ENCODE assay signal across 11 mouse cellular contexts in genomic region chr4:122892157-122892556, GRCm38 (mm10). TPM values are rescaled to one million over a fixed set of nuclear protein-coding genes. Genes with fewer than 3 reads are reported as not detected.
DNase-seq lines count a peak whose midpoint lies in the region; ATAC-seq lines count a peak whose summit lies in the region.
"Had no signal": no experiment of that assay in that cellular context is flagged by ENCODE, and none has a peak within 500 bp of the region (broad histone marks: within the 10 kb centered on the region; RNA-seq: fewer than 3 reads in every experiment).

No protein-coding gene starts in this region.

- 67% methylated on average over 5 of the region's 5 CpGs for WGBS in kidney, embryonic 15.5 days
- 22% methylated on average over 5 of the region's 5 CpGs for WGBS in liver, embryonic 16.5 days (ENCODE audit: insufficient replicate concordance)

- no peaks in the 10 kb centered on the region for H3K27me3 ChIP-seq in kidney, embryonic 15.5 days
- H3K27me3 ChIP-seq in liver, embryonic 16.5 days (ENCODE audit: control insufficient read depth, insufficient read depth, low read depth, low read length), result no peaks in the 10 kb centered on the region
- H3K27me3 ChIP-seq: embryonic facial prominence, embryonic 12.5 days; Patski had no signal

- DNase-seq in cerebellum, adult 9-11 months, result peak; percentile 43
- no peak for DNase-seq in cerebellum, postnatal 14 days
- no peak for DNase-seq in kidney, adult 8-10 months
- DNase-seq in right cerebral cortex, postnatal 14 days, result no peak
- no peak for DNase-seq in gastrocnemius, postnatal 25 days
- DNase-seq: kidney, adult 9 months had no signal

- H3K36me3 ChIP-seq in kidney, embryonic 15.5 days, result no peaks in the 10 kb centered on the region
- H3K36me3 ChIP-seq in liver, embryonic 16.5 days (ENCODE audit: control insufficient read depth, insufficient read depth), result no peaks in the 10 kb centered on the region
- H3K36me3 ChIP-seq: embryonic facial prominence, embryonic 12.5 days had no signal

- H3K4me1 ChIP-seq in kidney, embryonic 15.5 days, result peaks cover 9% of the 10 kb centered on the region
- peaks cover 9% of the 10 kb centered on the region for H3K4me1 ChIP-seq in liver, embryonic 16.5 days (ENCODE audit: control insufficient read depth, low read depth, low read length)
- H3K4me1 ChIP-seq: embryonic facial prominence, embryonic 12.5 days had no signal

- no peak overlapping the region for H3K9ac ChIP-seq in kidney, embryonic 15.5 days
- H3K9ac ChIP-seq in liver, embryonic 16.5 days (ENCODE audit: low read depth, low read length), result no peak overlapping the region
- H3K9ac ChIP-seq: embryonic facial prominence, embryonic 12.5 days had no signal

- no peaks in the 10 kb centered on the region for H3K9me3 ChIP-seq in kidney, embryonic 15.5 days (replicated peaks)
- no peaks in the 10 kb centered on the region for H3K9me3 ChIP-seq in liver, embryonic 16.5 days (replicated peaks; ENCODE audit: control insufficient read depth, low read length)

- no peak overlapping the region for H3K4me2 ChIP-seq in kidney, embryonic 15.5 days
- H3K4me2 ChIP-seq in liver, embryonic 16.5 days (ENCODE audit: low read depth, low read length), result peak overlapping the region; percentile 6; the same call in 1 of the 2 replicates
- H3K4me2 ChIP-seq: embryonic facial prominence, embryonic 12.5 days had no signal

- no peak overlapping the region for H3K4me3 ChIP-seq in kidney, embryonic 15.5 days (replicated peaks)
- H3K4me3 ChIP-seq in liver, embryonic 16.5 days (ENCODE audit: low read depth, low read length), result no peak overlapping the region
- H3K4me3 ChIP-seq: embryonic facial prominence, embryonic 12.5 days had no signal

- H3K27ac ChIP-seq in kidney, embryonic 15.5 days, result 0 out of 2 replicates have a peak overlapping the region, but pooled peaks have one; percentile 34
- peak overlapping the region; percentile 21 for H3K27ac ChIP-seq in liver, embryonic 16.5 days (ENCODE audit: low read length)
- H3K27ac ChIP-seq: embryonic facial prominence, embryonic 12.5 days had no signal

- ATAC-seq in kidney, embryonic 15.5 days (replicated peaks; ENCODE audit: low FRiP score), result no peak
- peak; percentile 45 for ATAC-seq in CD4-positive, CD25-positive, alpha-beta regulatory T cell, adult 4 months
- peak; percentile 30; the same call in 1 of the 2 replicates for ATAC-seq in liver, embryonic 16.5 days (ENCODE audit: low read depth)
- ATAC-seq: Patski had no signal

RNA-seq across cellular contexts. Expression of gene Cap1, which starts 6.3 kb away (rescaled TPM):
- polyA plus RNA-seq in kidney, embryonic 15.5 days (2015; fragmentation: Nextera tagmentation; extraction: Ambion mirVana), result 71.3 and 79.5 TPM in 2 replicates
- polyA plus RNA-seq in CD4-positive, CD25-positive, alpha-beta regulatory T cell, adult 4 months (2017; shearing (Covaris generic)), result 100 to 1,000 TPM; 298 to 352 TPM
- polyA plus RNA-seq in liver, embryonic 16.5 days (2015; fragmentation: Nextera tagmentation; extraction: Ambion mirVana), result 26.4 and 33.7 TPM in 2 replicates
- 10 to 100 TPM; 20.5 to 24.6 TPM for total RNA-seq in gastrocnemius, postnatal 25 days (2021)

RNA-seq across cellular contexts. Expression of gene Ppt1, which starts 56.1 kb away (rescaled TPM):
- 76.1 and 82.4 TPM in 2 replicates for polyA plus RNA-seq in kidney, embryonic 15.5 days (2015; fragmentation: Nextera tagmentation; extraction: Ambion mirVana)
- polyA plus RNA-seq in CD4-positive, CD25-positive, alpha-beta regulatory T cell, adult 4 months (2017; shearing (Covaris generic)), result 100 to 1,000 TPM; 112 to 156 TPM
- polyA plus RNA-seq in liver, embryonic 16.5 days (2015; fragmentation: Nextera tagmentation; extraction: Ambion mirVana), result 20.6 and 21.9 TPM in 2 replicates
- total RNA-seq in gastrocnemius, postnatal 25 days (2021), result 10 to 100 TPM in 1 of 2 experiments, 1 to 10 TPM in 1; 9.5 to 10.5 TPM
